In the genomic region with DNA sequence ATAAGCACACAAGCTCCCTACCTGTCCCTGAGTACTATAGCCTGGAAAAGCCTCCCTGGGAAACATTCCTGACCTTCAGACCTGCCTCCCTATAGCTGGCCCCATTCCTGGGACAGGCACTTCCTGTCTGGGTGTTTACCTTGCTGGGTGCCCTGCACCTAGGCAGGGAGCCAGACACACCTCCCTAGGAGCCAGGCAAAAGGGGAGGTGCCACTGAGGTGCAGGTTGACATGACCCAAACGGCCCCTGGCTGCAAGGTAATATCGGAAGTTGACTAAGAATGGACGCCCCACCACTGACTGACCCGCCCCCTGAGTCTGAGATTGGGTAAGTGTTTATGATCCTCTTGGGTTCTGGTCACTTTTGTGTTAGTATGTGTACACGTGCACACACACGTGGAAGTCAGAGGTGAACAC, we compare ENCODE assay signal across 9 mouse cellular contexts. TPM values are rescaled to one million over a fixed set of nuclear protein-coding genes. Genes with fewer than 3 reads are reported as not detected.
A peak's percentile ranks its signal among the peaks of the same experiment; 100 is the strongest.
DNase-seq lines count a peak whose midpoint lies in the region; ATAC-seq lines count a peak whose summit lies in the region.
"Had no signal": no experiment of that assay in that cellular context is flagged by ENCODE, and none has a peak within 500 bp of the region (broad histone marks: within the 10 kb centered on the region; RNA-seq: fewer than 3 reads in every experiment).

A gene (minus strand): TSS at position 71 of the 416 bp plus-strand sequence.

- H3K9ac ChIP-seq in liver, embryonic 13.5 days: no peak within 1 kb of the TSS
- no peak within 1 kb of the TSS for H3K9ac ChIP-seq in heart, embryonic 12.5 days
- H3K9ac ChIP-seq: embryonic facial prominence, embryonic 15.5 days had no signal

- peak within 1 kb of the TSS; percentile 34 for H3K4me3 ChIP-seq in liver, embryonic 13.5 days (replicated peaks)
- no peak within 1 kb of the TSS for H3K4me3 ChIP-seq in heart, embryonic 12.5 days
- H3K4me3 ChIP-seq: embryonic facial prominence, embryonic 15.5 days had no signal

- peak; percentile 90 for ATAC-seq in liver, embryonic 13.5 days (ENCODE audit: low read depth)
- no peak for ATAC-seq in heart, embryonic 12.5 days (ENCODE audit: insufficient number of reproducible peaks, low FRiP score)

- no peaks in the 10 kb centered on the region for H3K27me3 ChIP-seq in liver, embryonic 13.5 days
- no peaks in the 10 kb centered on the region for H3K27me3 ChIP-seq in heart, embryonic 12.5 days (replicated peaks)
- H3K27me3 ChIP-seq: embryonic facial prominence, embryonic 15.5 days had no signal

- DNase-seq in layer of hippocampus, adult 8-10 months (ENCODE audit: low spot score in 2 of 2): no peak
- no peak for DNase-seq in layer of hippocampus, adult 9-11 months
- peak; percentile 97 for DNase-seq in kidney, adult 9 months
- peak; percentile 6 for DNase-seq in liver, embryonic 13.5 days
- peak; percentile 54 for DNase-seq in ovary, postnatal 36 days (ENCODE audit: low spot score)
- no peak for DNase-seq in heart, adult 9 months (ENCODE audit: low spot score in 2 of 2)
- DNase-seq in cerebellum, postnatal 25 days: no peak

- H3K36me3 ChIP-seq in liver, embryonic 13.5 days: no peaks in the 10 kb centered on the region
- no peaks in the 10 kb centered on the region for H3K36me3 ChIP-seq in heart, embryonic 12.5 days
- H3K36me3 ChIP-seq: embryonic facial prominence, embryonic 15.5 days had no signal

- WGBS in liver, embryonic 13.5 days (ENCODE audit: insufficient replicate concordance): 48% methylated on average over 6 of the region's 6 CpGs
- WGBS in heart, embryonic 12.5 days: 72% methylated on average over 6 of the region's 6 CpGs

- peak within 1 kb of the TSS; percentile 27 for H3K27ac ChIP-seq in liver, embryonic 13.5 days
- H3K27ac ChIP-seq in heart, embryonic 12.5 days (ENCODE audit: poor library complexity, severe bottlenecking): no peak within 1 kb of the TSS
- H3K27ac ChIP-seq: embryonic facial prominence, embryonic 15.5 days had no signal

- no peaks in the 10 kb centered on the region for H3K4me1 ChIP-seq in liver, embryonic 13.5 days (replicated peaks)
- no peaks in the 10 kb centered on the region for H3K4me1 ChIP-seq in heart, embryonic 12.5 days (replicated peaks)
- H3K4me1 ChIP-seq: embryonic facial prominence, embryonic 15.5 days had no signal

- H3K9me3 ChIP-seq in liver, embryonic 13.5 days (replicated peaks): no peaks in the 10 kb centered on the region
- 0 out of 2 replicates have a peak, but pooled peaks cover 3% of the 10 kb centered on the region for H3K9me3 ChIP-seq in heart, embryonic 12.5 days (replicated peaks)
- H3K9me3 ChIP-seq: embryonic facial prominence, embryonic 15.5 days had no signal

- H3K4me2 ChIP-seq in liver, embryonic 13.5 days: peak within 1 kb of the TSS; percentile 36
- no peak within 1 kb of the TSS for H3K4me2 ChIP-seq in heart, embryonic 12.5 days
- H3K4me2 ChIP-seq: embryonic facial prominence, embryonic 15.5 days had no signal

RNA-seq across cellular contexts. Expression of the gene that starts here (rescaled TPM):
- 100 to 1,000 TPM in 2 of 4 experiments, 10 to 100 TPM in 2; 96.0 to 116 (median 105) TPM for total RNA-seq in layer of hippocampus, adult 8-10 months (2022)
- polyA plus RNA-seq in liver, embryonic 13.5 days (2015; fragmentation: Nextera tagmentation; extraction: Ambion mirVana): 3.8 and 4.1 TPM in 2 replicates
- polyA plus RNA-seq in heart, embryonic 12.5 days (2016; fragmentation: Nextera tagmentation; extraction: Ambion mirVana): 0.15 and 0.24 TPM in 2 replicates

Comparison
In these comparisons a context has a peak if more than half of its experiments do, and no peak if none do; other contexts are left out.
1. DNase-seq: peak in kidney, adult 9 months (single experiment), liver, embryonic 13.5 days (single experiment) and ovary, postnatal 36 days (single experiment); none in layer of hippocampus, adult 8-10 months (0 of 2), layer of hippocampus, adult 9-11 months (single experiment), heart, adult 9 months (0 of 2) and cerebellum, postnatal 25 days (0 of 2).